In genomic region chr3:96541328-96542078, GRCm38 (mm10) we compare ENCODE assay signal across 10 mouse cellular contexts. TPM values are rescaled to one million over a fixed set of nuclear protein-coding genes. Genes with fewer than 3 reads are reported as not detected.
DNase-seq lines count a peak whose midpoint lies in the region; ATAC-seq lines count a peak whose summit lies in the region.
"Had no signal": no experiment of that assay in that cellular context is flagged by ENCODE, and none has a peak within 500 bp of the region (broad histone marks: within the 10 kb centered on the region; RNA-seq: fewer than 3 reads in every experiment).

No protein-coding gene starts in this region.

- peak overlapping the region; percentile 25; the same call in 1 of the 2 replicates for H3K9ac ChIP-seq in liver, embryonic 11.5 days (ENCODE audit: low read depth, low read length)
- H3K9ac ChIP-seq in liver, embryonic 12.5 days = no peak overlapping the region
- H3K9ac ChIP-seq in forebrain, embryonic 15.5 days (replicated peaks) = 0 out of 2 replicates have a peak overlapping the region, but pooled peaks have one; percentile 4
- H3K9ac ChIP-seq: midbrain, embryonic 12.5 days had no signal

- no peak overlapping the region for H3K4me3 ChIP-seq in liver, embryonic 11.5 days (ENCODE audit: low read depth, low read length)
- H3K4me3 ChIP-seq in liver, embryonic 12.5 days = no peak overlapping the region
- no peak overlapping the region for H3K4me3 ChIP-seq in forebrain, embryonic 15.5 days
- H3K4me3 ChIP-seq: midbrain, embryonic 12.5 days had no signal

- no peak for ATAC-seq in liver, embryonic 11.5 days (replicated peaks; ENCODE audit: low FRiP score)
- no peak for ATAC-seq in liver, embryonic 12.5 days
- no peak for ATAC-seq in forebrain, embryonic 15.5 days (replicated peaks)

- no peaks in the 10 kb centered on the region for H3K36me3 ChIP-seq in liver, embryonic 11.5 days (ENCODE audit: control insufficient read depth, insufficient read depth, low read length)
- no peaks in the 10 kb centered on the region for H3K36me3 ChIP-seq in liver, embryonic 12.5 days
- no peaks in the 10 kb centered on the region for H3K36me3 ChIP-seq in forebrain, embryonic 15.5 days
- H3K36me3 ChIP-seq: midbrain, embryonic 12.5 days had no signal

- H3K9me3 ChIP-seq in liver, embryonic 11.5 days (ENCODE audit: control insufficient read depth, low read length) = no peaks in the 10 kb centered on the region
- no peaks in the 10 kb centered on the region for H3K9me3 ChIP-seq in liver, embryonic 12.5 days (replicated peaks)
- H3K9me3 ChIP-seq in forebrain, embryonic 15.5 days = no peaks in the 10 kb centered on the region
- H3K9me3 ChIP-seq: midbrain, embryonic 12.5 days had no signal

- WGBS in liver, embryonic 11.5 days = 30% methylated on average over 14 of the region's 14 CpGs
- 29% methylated on average over 14 of the region's 14 CpGs for WGBS in liver, embryonic 12.5 days (ENCODE audit: insufficient replicate concordance)
- 17% methylated on average over 14 of the region's 14 CpGs for WGBS in forebrain, embryonic 15.5 days

- H3K4me1 ChIP-seq in liver, embryonic 11.5 days (replicated peaks; ENCODE audit: control insufficient read depth, insufficient read depth, low read length) = no peaks in the 10 kb centered on the region
- H3K4me1 ChIP-seq in liver, embryonic 12.5 days = no peaks in the 10 kb centered on the region
- H3K4me1 ChIP-seq in forebrain, embryonic 15.5 days = 0 out of 2 replicates have a peak, but pooled peaks cover 2% of the 10 kb centered on the region

- H3K27ac ChIP-seq in liver, embryonic 11.5 days (ENCODE audit: low read depth, low read length) = no peak overlapping the region
- no peak overlapping the region for H3K27ac ChIP-seq in liver, embryonic 12.5 days
- no peak overlapping the region for H3K27ac ChIP-seq in forebrain, embryonic 15.5 days (replicated peaks)
- H3K27ac ChIP-seq: midbrain, embryonic 12.5 days had no signal

- no peak overlapping the region for H3K4me2 ChIP-seq in liver, embryonic 11.5 days
- no peak overlapping the region; the same call in 1 of the 2 replicates for H3K4me2 ChIP-seq in liver, embryonic 12.5 days
- no peak overlapping the region for H3K4me2 ChIP-seq in forebrain, embryonic 15.5 days (replicated peaks)
- H3K4me2 ChIP-seq: midbrain, embryonic 12.5 days had no signal

- H3K27me3 ChIP-seq in liver, embryonic 11.5 days (replicated peaks; ENCODE audit: control insufficient read depth, insufficient read depth, low read length) = no peaks in the 10 kb centered on the region
- H3K27me3 ChIP-seq in liver, embryonic 12.5 days (replicated peaks) = peaks cover 25% of the 10 kb centered on the region; the same call in 1 of the 2 replicates
- no peaks in the 10 kb centered on the region for H3K27me3 ChIP-seq in forebrain, embryonic 15.5 days

- peak; percentile 41 for DNase-seq in adrenal gland, postnatal 10 days
- no peak for DNase-seq in adrenal gland, postnatal 36 days
- no peak for DNase-seq in liver, embryonic 11.5 days (ENCODE audit: low spot score)
- DNase-seq in naive thymus-derived CD4-positive, alpha-beta T cell, adult 2 months (ENCODE audit: low read depth) = peak; percentile 31
- no peak for DNase-seq in Muller cell, postnatal 12 days (ENCODE audit: inconsistent ontology term)
- DNase-seq in kidney, adult 11 months = no peak

RNA-seq across cellular contexts. Expression of gene Txnip, which starts 16.3 kb away (rescaled TPM):
- total RNA-seq in adrenal gland, postnatal 10 days (2021) = 100 to 1,000 TPM; 601 to 945 TPM
- 100 to 1,000 TPM; 515 to 572 TPM for total RNA-seq in adrenal gland, postnatal 36 days (2021)
- polyA plus RNA-seq in liver, embryonic 11.5 days (2014; fragmentation: Nextera tagmentation; extraction: Ambion mirVana) = 41.1 and 44.0 TPM in 2 replicates
- 28.6 and 29.9 TPM in 2 replicates for polyA plus RNA-seq in liver, embryonic 12.5 days (2016; fragmentation: Nextera tagmentation; extraction: Ambion mirVana)
- polyA plus RNA-seq in forebrain, embryonic 15.5 days (2015; fragmentation: Nextera tagmentation; extraction: Ambion mirVana) = 68.4 and 69.3 TPM in 2 replicates

RNA-seq across cellular contexts. Expression of gene Hfe2, which starts 16.5 kb away (rescaled TPM):
- 10 to 100 TPM; 14.0 to 29.6 TPM for total RNA-seq in adrenal gland, postnatal 10 days (2021)
- not detected for total RNA-seq in adrenal gland, postnatal 36 days (2021)
- polyA plus RNA-seq in liver, embryonic 11.5 days (2014; fragmentation: Nextera tagmentation; extraction: Ambion mirVana) = 0.19 and 0.32 TPM in 2 replicates
- 0.68 and 0.98 TPM in 2 replicates for polyA plus RNA-seq in liver, embryonic 12.5 days (2016; fragmentation: Nextera tagmentation; extraction: Ambion mirVana)
- 0.43 and 0.82 TPM in 2 replicates for polyA plus RNA-seq in forebrain, embryonic 15.5 days (2015; fragmentation: Nextera tagmentation; extraction: Ambion mirVana)

RNA-seq across cellular contexts. Expression of gene Gm16253, which starts 35.3 kb away (rescaled TPM):
- under 1 TPM in 1 of 2 experiments, not detected in 1; 0.61 TPM for total RNA-seq in adrenal gland, postnatal 10 days (2021)
- not detected for total RNA-seq in adrenal gland, postnatal 36 days (2021)
- polyA plus RNA-seq in liver, embryonic 11.5 days (2014; fragmentation: Nextera tagmentation; extraction: Ambion mirVana) = 0.49 and 1.0 TPM in 2 replicates
- 0.24 and 0.26 TPM in 2 replicates for polyA plus RNA-seq in liver, embryonic 12.5 days (2016; fragmentation: Nextera tagmentation; extraction: Ambion mirVana)
- 0.92 and 2.0 TPM in 2 replicates for polyA plus RNA-seq in forebrain, embryonic 15.5 days (2015; fragmentation: Nextera tagmentation; extraction: Ambion mirVana)
- total RNA-seq: layer of hippocampus, postnatal 25 days had no signal

RNA-seq across cellular contexts. Expression of gene Polr3gl, which starts 52.5 kb away (rescaled TPM):
- total RNA-seq in adrenal gland, postnatal 10 days (2021) = 10 to 100 TPM; 29.3 to 34.3 TPM
- total RNA-seq in adrenal gland, postnatal 36 days (2021) = 10 to 100 TPM; 29.4 to 33.3 TPM
- 18.6 and 21.5 TPM in 2 replicates for polyA plus RNA-seq in liver, embryonic 11.5 days (2014; fragmentation: Nextera tagmentation; extraction: Ambion mirVana)
- 16.7 and 19.8 TPM in 2 replicates for polyA plus RNA-seq in liver, embryonic 12.5 days (2016; fragmentation: Nextera tagmentation; extraction: Ambion mirVana)
- 42.4 and 45.3 TPM in 2 replicates for polyA plus RNA-seq in forebrain, embryonic 15.5 days (2015; fragmentation: Nextera tagmentation; extraction: Ambion mirVana)

RNA-seq across cellular contexts. Expression of gene Ankrd34a, which starts 54.9 kb away (rescaled TPM):
- under 1 TPM; 0.54 to 0.55 TPM for total RNA-seq in adrenal gland, postnatal 10 days (2021)
- 1 to 10 TPM in 1 of 2 experiments, under 1 TPM in 1; 0.95 to 1.0 TPM for total RNA-seq in adrenal gland, postnatal 36 days (2021)
- 0.71 and 1.1 TPM in 2 replicates for polyA plus RNA-seq in liver, embryonic 11.5 days (2014; fragmentation: Nextera tagmentation; extraction: Ambion mirVana)
- 0.33 and 0.44 TPM in 2 replicates for polyA plus RNA-seq in liver, embryonic 12.5 days (2016; fragmentation: Nextera tagmentation; extraction: Ambion mirVana)
- 12.5 and 13.4 TPM in 2 replicates for polyA plus RNA-seq in forebrain, embryonic 15.5 days (2015; fragmentation: Nextera tagmentation; extraction: Ambion mirVana)

Comparison
In these comparisons a context has a peak if more than half of its experiments do, and no peak if none do; other contexts are left out.
1. DNase-seq: peak in adrenal gland, postnatal 10 days (single experiment) and naive thymus-derived CD4-positive, alpha-beta T cell, adult 2 months (single experiment); none in adrenal gland, postnatal 36 days (0 of 2), liver, embryonic 11.5 days (single experiment), Muller cell, postnatal 12 days (single experiment) and kidney, adult 11 months (single experiment).